Mouse (Mus musculus) hindbrain, embryonic 10.5 days (tissue): Measurements from ENCODE around the gene Acss3. TPM values are rescaled to one million over a fixed set of nuclear protein-coding genes. Genes with fewer than 3 reads are reported as not detected.

Source experiments
- DNase-seq: peaks from one replicate; pipeline ENCODE4 v3.0.0-alpha.2; 2017; ENCODE audit warnings: low spot score
- H3K27ac ChIP-seq: fragments of 300-500 bp; sonication (generic); 2 replicates; pipeline ENCODE4 v1.5.1; 2016; ENCODE audit warnings: mild to moderate bottlenecking, moderate library complexity
- H3K27me3 ChIP-seq: fragments of 300-500 bp; sonication (generic); 2 replicates; pipeline ENCODE4 v1.6.1; 2016; ENCODE audit warnings: mild to moderate bottlenecking; ENCODE audit not compliant: poor library complexity, insufficient read depth, severe bottlenecking
- H3K36me3 ChIP-seq: fragments of 300-500 bp; sonication (generic); 2 replicates; pipeline ENCODE4 v1.6.1; 2016; ENCODE audit warnings: mild to moderate bottlenecking, moderate library complexity
- H3K4me1 ChIP-seq: fragments of 300-500 bp; sonication (generic); replicated peaks from 2 replicates; pipeline ENCODE4 v1.6.1; 2016; ENCODE audit warnings: mild to moderate bottlenecking
- H3K4me3 ChIP-seq: fragments of 300-500 bp; sonication (generic); 2 replicates; pipeline ENCODE4 v1.5.1; 2016; ENCODE audit warnings: mild to moderate bottlenecking, moderate library complexity
- H3K9me3 ChIP-seq: fragments of 300-500 bp; sonication (generic); 2 replicates; pipeline ENCODE4 v1.6.1; 2016; ENCODE audit warnings: mild to moderate bottlenecking, moderate library complexity
- WGBS: fragments of 180-500 bp; shearing (Covaris S2); methylation state at CpG from one replicate; pipeline ENCODE4 v1.1.7; 2016; 5-methylcytosine and 5-hydroxymethylcytosine counted together
- polyA plus RNA-seq: library from polyadenylated mRNA; unstranded; fragments of >200 nt; fragmentation: Nextera tagmentation; extraction: Ambion mirVana; gene quantifications from 2 replicates; pipeline ENCODE4 v1.2.1, GENCODE M21; 2016

The Acss3 gene
- polyA plus RNA-seq, 1 experiment from 2014 or later = 3.9 TPM

GRCm38 (mm10) chr10:107094452-107094851 is 29.0 kb downstream of the Acss3 start:
- 75% methylated on average over 3 of the region's 3 CpGs for WGBS
- H3K27ac ChIP-seq = no peak overlapping the region

GRCm38 (mm10) chr10:107053846-107054624 is 69.4 kb downstream of the Acss3 start:
- Histone ChIP-seq H3K9me3 (no peaks in the 10 kb centered on the region), H3K27ac (no peak overlapping the region), H3K27me3 (no peaks in the 10 kb centered on the region), H3K4me1 (no peaks in the 10 kb centered on the region), H3K36me3 (no peaks in the 10 kb centered on the region), H3K4me3 (no peak overlapping the region)
- WGBS = 79% methylated on average over 4 of the region's 4 CpGs
- no peak for DNase-seq

More at GRCm38 (mm10) chr10:107094452-107094851, 29.0 kb downstream of the Acss3 start:
- H3K4me3 ChIP-seq = no peak overlapping the region
- no peaks in the 10 kb centered on the region for H3K27me3 ChIP-seq
- no peaks in the 10 kb centered on the region for H3K36me3 ChIP-seq
- no peak for DNase-seq
- H3K9me3 ChIP-seq = no peaks in the 10 kb centered on the region
- H3K4me1 ChIP-seq = no peaks in the 10 kb centered on the region

GRCm38 (mm10) chr10:107050489-107050888 is 73.0 kb downstream of the Acss3 start:
- 86% methylated on average over 2 of the region's 2 CpGs for WGBS
- no peak for DNase-seq
- H3K9me3 ChIP-seq = no peaks in the 10 kb centered on the region
- H3K4me1 ChIP-seq = no peaks in the 10 kb centered on the region
- no peaks in the 10 kb centered on the region for H3K27me3 ChIP-seq
- no peak overlapping the region for H3K4me3 ChIP-seq
- H3K27ac ChIP-seq = no peak overlapping the region
- no peaks in the 10 kb centered on the region for H3K36me3 ChIP-seq

- Histone ChIP-seq H3K4me1 (no peaks in the 10 kb centered on the region), H3K4me3 (no peak overlapping the region), H3K9me3 (no peaks in the 10 kb centered on the region), H3K36me3 (no peaks in the 10 kb centered on the region), H3K27me3 (no peaks in the 10 kb centered on the region), H3K27ac (no peak overlapping the region)
- 83% methylated on average over 1 of the region's 1 CpGs for WGBS
- DNase-seq = no peak
Measured at GRCm38 (mm10) chr10:107042656-107043055, 80.8 kb downstream of the Acss3 start.

GRCm38 (mm10) chr10:107040837-107041236 is 82.6 kb downstream of the Acss3 start:
- H3K36me3 ChIP-seq = no peaks in the 10 kb centered on the region
- no peak overlapping the region for H3K27ac ChIP-seq
- 91% methylated on average over 2 of the region's 2 CpGs for WGBS
- H3K4me1 ChIP-seq = no peaks in the 10 kb centered on the region
- no peak for DNase-seq
- H3K27me3 ChIP-seq = no peaks in the 10 kb centered on the region
- no peaks in the 10 kb centered on the region for H3K9me3 ChIP-seq
- no peak overlapping the region for H3K4me3 ChIP-seq

- Histone ChIP-seq H3K4me3 (no peak overlapping the region), H3K9me3 (no peaks in the 10 kb centered on the region), H3K27ac (no peak overlapping the region), H3K4me1 (no peaks in the 10 kb centered on the region), H3K27me3 (no peaks in the 10 kb centered on the region), H3K36me3 (no peaks in the 10 kb centered on the region)
- DNase-seq = no peak
- 82% methylated on average over 6 of the region's 6 CpGs for WGBS
Measured at GRCm38 (mm10) chr10:107040378-107040777, 83.1 kb downstream of the Acss3 start.

- Histone ChIP-seq H3K27me3 (no peaks in the 10 kb centered on the region), H3K9me3 (no peaks in the 10 kb centered on the region), H3K4me3 (no peak overlapping the region), H3K36me3 (no peaks in the 10 kb centered on the region), H3K27ac (no peak overlapping the region), H3K4me1 (no peaks in the 10 kb centered on the region)
- 88% methylated on average over 4 of the region's 4 CpGs for WGBS
- DNase-seq = no peak
Measured at GRCm38 (mm10) chr10:107039211-107039610, 84.3 kb downstream of the Acss3 start.

- Histone ChIP-seq H3K4me1 (no peaks in the 10 kb centered on the region), H3K9me3 (no peaks in the 10 kb centered on the region), H3K36me3 (no peaks in the 10 kb centered on the region), H3K27me3 (no peaks in the 10 kb centered on the region), H3K4me3 (no peak overlapping the region), H3K27ac (no peak overlapping the region)
- DNase-seq = no peak
- WGBS = 95% methylated on average over 4 of the region's 4 CpGs
Measured at GRCm38 (mm10) chr10:107024254-107024653, 99.2 kb downstream of the Acss3 start.

GRCm38 (mm10) chr10:107021118-107021517 is 102.3 kb downstream of the Acss3 start:
- WGBS = 83% methylated on average over 5 of the region's 5 CpGs
- Histone ChIP-seq H3K27ac (no peak overlapping the region), H3K4me1 (no peaks in the 10 kb centered on the region), H3K27me3 (no peaks in the 10 kb centered on the region), H3K4me3 (no peak overlapping the region), H3K9me3 (no peaks in the 10 kb centered on the region), H3K36me3 (no peaks in the 10 kb centered on the region)
- DNase-seq = no peak

- H3K4me1 ChIP-seq = no peaks in the 10 kb centered on the region
- no peaks in the 10 kb centered on the region for H3K9me3 ChIP-seq
- no peaks in the 10 kb centered on the region for H3K27me3 ChIP-seq
- 84% methylated on average over 2 of the region's 2 CpGs for WGBS
- H3K27ac ChIP-seq = no peak overlapping the region
- H3K4me3 ChIP-seq = no peak overlapping the region
- DNase-seq = no peak
- H3K36me3 ChIP-seq = no peaks in the 10 kb centered on the region
Measured at GRCm38 (mm10) chr10:107011142-107011541, 112.3 kb downstream of the Acss3 start.

GRCm38 (mm10) chr10:106998052-106998625 is 125.3 kb downstream of the Acss3 start:
- no peaks in the 10 kb centered on the region for H3K9me3 ChIP-seq
- H3K36me3 ChIP-seq = no peaks in the 10 kb centered on the region
- no peak overlapping the region for H3K4me3 ChIP-seq
- WGBS = 67% methylated on average over 2 of the region's 2 CpGs
- H3K27me3 ChIP-seq = no peaks in the 10 kb centered on the region
- DNase-seq = no peak
- H3K27ac ChIP-seq = no peak overlapping the region
- no peaks in the 10 kb centered on the region for H3K4me1 ChIP-seq

- Histone ChIP-seq H3K36me3 (no peaks in the 10 kb centered on the region), H3K4me1 (peaks cover 9% of the 10 kb centered on the region; the same call in 1 of the 2 replicates), H3K27me3 (no peaks in the 10 kb centered on the region), H3K27ac (no peak overlapping the region), H3K4me3 (no peak overlapping the region), H3K9me3 (no peaks in the 10 kb centered on the region)
- no peak for DNase-seq
- 37% methylated on average over 4 of the region's 4 CpGs for WGBS
Measured at GRCm38 (mm10) chr10:106989478-106989877, 134.0 kb downstream of the Acss3 start.
